Mouse (Mus musculus) bone marrow, adult 2 months (tissue): ENCODE results near the gene Ogfrl1.

Experiments used
- CTCF ChIP-seq: fragments of 200-500 bp; IDR thresholded peaks from 2 replicates; pipeline ENCODE4 v1.5.1; 2011; ENCODE audit warnings: low read length, control low read depth; ENCODE audit not compliant: control insufficient read depth, insufficient read depth
- POLR2A ChIP-seq: fragments of 200-500 bp; IDR thresholded peaks from 2 replicates; pipeline ENCODE4 v1.6.1; 2011; ENCODE audit warnings: low read depth, mild to moderate bottlenecking, control low read depth, low read length, borderline replicate concordance; ENCODE audit not compliant: control insufficient read depth

- TF ChIP-seq CTCF (no peak), POLR2A (no peak)
Measured at GRCm38 (mm10) chr1:23409960-23410359, 12.4 kb upstream of the Ogfrl1 start.
